Mouse (Mus musculus): ENCODE results near the gene Gm3727.
"Not testable (repeated sequence)": the region's sequence is repeated elsewhere in the genome, so short reads cannot be mapped to it uniquely, and the experiment has no call there.

Gm3727 gene

DNA sequence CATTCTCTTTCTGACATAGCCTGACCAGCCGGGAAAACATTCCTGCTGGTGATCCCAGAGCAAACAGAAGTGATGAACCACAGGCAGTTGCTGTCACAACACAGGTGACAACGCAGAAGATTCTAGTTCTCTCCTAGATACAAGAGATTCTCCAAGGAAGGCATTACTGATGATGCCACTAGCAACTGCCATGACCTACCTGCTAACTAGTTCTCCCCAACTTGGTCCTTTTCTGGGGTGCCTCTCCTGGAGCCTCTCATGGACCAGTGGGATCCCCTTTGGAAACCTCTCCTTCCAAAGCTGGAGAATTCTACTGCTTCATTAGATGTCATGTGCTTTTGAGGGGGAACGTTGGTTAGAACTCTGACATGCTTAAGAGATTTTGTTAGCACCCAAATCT lies at the start of gene Gm3727:
TSS of gene Gm3727 (minus strand) at position 101 of the 400 bp plus-strand sequence.
- DNase-seq: not testable (repeated sequence)

DNA sequence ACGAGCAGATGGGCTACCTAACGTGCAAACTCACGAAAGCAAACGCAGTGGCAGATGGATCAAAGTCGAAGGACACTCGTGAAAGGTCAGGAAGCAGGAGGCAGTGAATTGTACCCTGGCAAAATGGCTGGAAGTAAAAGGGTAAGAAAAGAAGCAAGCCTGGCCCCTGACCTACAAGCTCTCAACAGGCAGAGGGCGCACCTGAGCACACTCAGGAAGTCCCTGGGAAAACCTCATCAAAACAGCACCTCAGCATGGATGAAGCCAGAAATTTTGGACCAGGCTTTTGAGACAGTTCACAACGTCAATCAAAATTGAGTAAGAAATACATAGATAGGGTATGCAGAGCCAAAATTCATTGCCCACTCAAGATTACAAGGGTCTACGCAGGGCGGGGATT lies 21.0 kb downstream of the Gm3727 start:
- DNase-seq: peak; percentile 3

All from thymus, postnatal 4 days (tissue).